In genomic region chr12:25771856-25772255, GRCm38 (mm10) we compare ENCODE assay signal across 15 mouse cellular contexts.
DNase-seq lines count a peak whose midpoint lies in the region.
"Had no signal": no experiment of that assay in that cellular context is flagged by ENCODE, and none has a peak within 500 bp of the region (broad histone marks: within the 10 kb centered on the region; RNA-seq: fewer than 3 reads in every experiment).

No protein-coding gene starts in this region.

- intact Hi-C loops in heart, postnatal 25 days (cut with DNase I) = no loop called here

- peak; percentile 61 for DNase-seq in gastrocnemius, adult 18-20 months (ENCODE audit: low spot score)
- DNase-seq in gastrocnemius, postnatal 4 days (ENCODE audit: low spot score in 2 of 2) = no peak
- peak; percentile 40 for DNase-seq in heart, adult 8-10 months (ENCODE audit: low spot score)
- no peak for DNase-seq in heart, postnatal 25 days (ENCODE audit: low spot score)
- peak; percentile 8 for DNase-seq in urinary bladder, postnatal 14 days (ENCODE audit: low spot score)
- no peak for DNase-seq in urinary bladder, postnatal 36 days (ENCODE audit: low spot score in 2 of 2)
- peak; percentile 51 for DNase-seq in skeletal muscle tissue, adult 2 months (ENCODE audit: low read depth, low spot score)
- DNase-seq in layer of hippocampus, adult 18-20 months (ENCODE audit: low spot score in 2 of 2) = no peak
- DNase-seq: adrenal gland, postnatal 10 days; cerebellum, adult 11 months; cerebellum, adult 8-10 months; cerebellum, postnatal 14 days; embryo, embryonic 11 days; heart, postnatal 14 days; kidney, adult 9 months had no signal

Comparison
In these comparisons a context has a peak if more than half of its experiments do, and no peak if none do; other contexts are left out.
1. DNase-seq: peak in gastrocnemius, adult 18-20 months (single experiment), heart, adult 8-10 months (single experiment), urinary bladder, postnatal 14 days (single experiment) and skeletal muscle tissue, adult 2 months (single experiment); none in gastrocnemius, postnatal 4 days (0 of 2), heart, postnatal 25 days (single experiment), urinary bladder, postnatal 36 days (0 of 2) and layer of hippocampus, adult 18-20 months (0 of 2).